Mouse (Mus musculus) right cerebral cortex, postnatal 25 days (tissue): ENCODE results near the gene Cgnl1.

Experiments used
- DNase-seq: peaks from one replicate; pipeline ENCODE4 v3.0.0; 2022

The Cgnl1 gene

GRCm38 (mm10) chr9:71770991-71771767 lies at the start of gene Cgnl1:
Gene Cgnl1 (minus strand): TSS chr9:71771602.
- DNase-seq, result peak; percentile 12

DNA sequence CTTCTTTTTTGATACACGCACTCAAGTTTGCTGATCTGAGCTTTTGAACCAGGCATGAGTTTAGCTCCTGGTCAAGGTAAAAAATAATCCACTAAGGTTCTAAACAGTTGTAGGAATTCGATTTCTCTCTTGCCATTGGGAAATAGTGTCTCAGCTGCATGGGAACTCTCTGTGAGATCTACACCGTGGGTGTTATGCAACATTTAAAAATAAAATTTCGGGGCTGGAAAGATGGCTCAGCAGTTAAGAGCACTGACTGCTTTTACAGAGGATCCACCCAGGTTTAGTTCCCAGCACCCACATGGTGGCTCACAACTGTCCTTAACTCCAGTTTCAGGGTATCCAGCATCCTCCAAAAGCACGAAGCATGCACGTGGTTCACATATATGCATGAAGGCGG lies 47.1 kb upstream of the Cgnl1 start:
- DNase-seq, result peak; percentile 14

DNA sequence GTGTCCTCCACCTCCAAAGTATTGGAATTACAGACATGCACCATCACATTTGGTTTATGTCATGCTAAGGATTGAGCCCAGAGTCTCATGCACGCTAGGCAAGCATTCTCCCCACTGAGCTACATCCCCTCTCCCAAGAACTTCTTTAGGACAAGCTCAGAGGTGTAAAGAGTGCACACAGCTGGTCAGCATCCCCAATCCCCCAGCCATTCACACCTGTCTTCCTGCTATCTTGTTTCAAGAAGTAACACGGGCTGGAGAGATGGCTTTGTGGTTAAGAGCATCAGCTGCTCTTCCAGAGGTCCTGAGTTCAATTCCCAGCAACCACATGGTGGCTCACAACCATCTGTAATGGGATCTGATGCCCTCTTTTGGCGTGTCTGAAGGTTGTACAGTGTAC lies 44.7 kb upstream of the Cgnl1 start:
- DNase-seq, result no peak

GRCm38 (mm10) chr9:71813565-71813964 lies 42.2 kb upstream of the Cgnl1 start:
- DNase-seq, result no peak

GRCm38 (mm10) chr9:71812914-71813313 lies 41.5 kb upstream of the Cgnl1 start:
- no peak for DNase-seq

- no peak for DNase-seq
Measured at GRCm38 (mm10) chr9:71812402-71812801, 41.0 kb upstream of the Cgnl1 start.

DNA sequence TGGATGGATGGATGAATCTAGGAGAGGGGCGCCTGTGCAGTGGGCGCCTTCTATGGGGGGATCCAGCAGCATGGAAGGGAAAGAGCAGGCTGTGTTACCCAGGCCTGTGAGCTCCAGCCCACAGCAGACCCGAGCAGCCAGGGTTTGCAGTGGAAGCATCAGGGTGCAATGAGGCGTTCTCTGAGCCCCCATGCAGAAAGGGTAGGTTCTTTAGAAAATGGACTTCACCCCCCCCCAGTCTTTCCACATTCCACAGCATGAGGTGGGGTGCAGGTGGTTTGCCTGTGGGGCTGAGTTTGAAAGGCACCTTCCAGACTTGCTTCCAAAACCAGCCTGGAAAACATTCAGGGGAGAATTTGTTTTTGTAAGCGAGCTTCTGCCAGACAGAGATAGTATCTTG lies 40.0 kb upstream of the Cgnl1 start:
- DNase-seq, result no peak

DNA sequence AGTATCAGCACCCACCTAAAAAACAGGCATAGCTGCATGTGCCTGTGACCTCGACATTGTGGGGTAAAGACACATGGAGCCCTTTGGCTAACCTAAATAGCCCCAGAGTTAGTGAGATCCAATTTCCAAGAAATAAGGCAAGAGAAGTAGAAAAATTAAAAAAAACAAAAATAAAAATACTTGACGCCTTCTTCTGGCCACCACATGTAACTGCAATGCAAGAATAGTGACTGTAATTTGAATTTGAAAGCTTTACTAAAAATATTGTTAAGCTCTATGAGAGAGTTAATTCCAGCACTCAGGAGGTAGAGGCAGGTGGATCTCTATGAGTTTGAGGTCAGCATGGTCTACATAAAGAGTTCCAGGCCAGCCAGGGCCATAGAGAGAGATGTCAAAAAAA lies 39.3 kb upstream of the Cgnl1 start:
- DNase-seq, result no peak

DNA sequence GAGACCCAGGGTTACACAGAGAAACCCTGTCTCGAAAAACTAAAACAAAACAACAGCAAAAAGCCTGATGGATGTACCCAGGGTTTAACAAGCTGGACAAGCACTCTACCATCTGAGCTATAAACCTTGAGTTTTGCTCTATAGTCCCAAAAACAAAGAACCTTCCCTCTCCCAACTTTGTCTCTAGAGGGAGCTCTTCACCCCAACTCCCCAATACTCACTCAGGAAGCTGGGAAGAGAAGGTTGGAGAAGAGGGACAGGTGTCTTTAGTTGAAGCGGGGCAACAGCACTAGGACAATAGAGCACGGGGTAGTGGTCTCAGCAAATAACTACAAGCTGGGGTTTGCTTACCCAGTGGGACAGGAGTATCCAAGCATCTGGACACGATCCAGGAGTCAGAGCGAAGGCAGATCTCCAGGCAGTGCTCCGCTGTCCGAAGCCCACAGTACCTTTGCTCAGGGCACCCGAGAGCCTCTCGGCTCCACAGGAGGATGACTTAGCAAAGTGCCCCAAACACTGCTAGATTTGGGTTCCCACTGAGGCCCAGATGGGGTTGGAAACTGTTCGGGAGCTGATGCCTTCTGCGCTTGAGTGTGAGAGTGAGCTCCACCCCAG lies 37.3 kb upstream of the Cgnl1 start:
- DNase-seq, result no peak

DNA sequence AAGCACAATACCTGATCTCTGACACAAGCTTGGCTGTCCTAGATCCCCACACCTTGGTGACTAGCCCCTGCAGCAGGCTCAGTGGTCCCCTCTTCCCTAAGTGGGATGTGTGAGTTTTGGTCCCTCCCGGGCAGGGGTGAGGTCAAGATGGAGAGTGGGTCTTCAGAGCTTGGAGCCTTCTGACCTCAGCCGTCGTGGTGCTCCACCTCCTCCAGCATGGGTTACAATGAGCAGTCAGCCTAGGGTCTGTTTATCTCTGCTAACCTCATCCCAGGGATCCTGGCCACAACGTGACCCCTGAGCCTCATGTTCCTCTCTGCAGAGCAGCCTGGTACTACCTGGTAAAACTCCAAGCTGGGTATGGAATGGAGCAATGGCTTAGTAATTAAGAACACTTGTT lies 36.4 kb upstream of the Cgnl1 start:
- no peak for DNase-seq

DNA sequence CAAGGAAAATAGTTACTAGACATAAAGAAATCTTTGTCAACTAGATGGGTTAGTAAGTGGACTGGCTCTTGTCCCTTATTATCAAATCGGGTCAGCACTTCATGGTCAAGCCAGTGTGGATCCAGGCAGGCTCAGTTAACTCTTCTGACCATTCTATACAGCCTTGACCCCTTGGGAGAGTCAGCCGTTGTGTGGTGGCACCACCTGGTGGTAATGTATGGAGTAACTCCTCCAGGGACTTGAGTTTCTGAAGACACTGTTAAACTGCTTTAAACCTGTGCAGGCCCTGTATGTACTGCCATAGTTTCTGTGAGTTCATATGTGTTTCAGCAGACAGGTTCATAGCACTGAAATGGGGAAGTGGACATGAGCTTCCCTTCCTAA lies 35.0 kb upstream of the Cgnl1 start:
- DNase-seq, result peak; percentile 65

- no peak for DNase-seq
Measured at GRCm38 (mm10) chr9:71805646-71806421, 34.4 kb upstream of the Cgnl1 start.

DNA sequence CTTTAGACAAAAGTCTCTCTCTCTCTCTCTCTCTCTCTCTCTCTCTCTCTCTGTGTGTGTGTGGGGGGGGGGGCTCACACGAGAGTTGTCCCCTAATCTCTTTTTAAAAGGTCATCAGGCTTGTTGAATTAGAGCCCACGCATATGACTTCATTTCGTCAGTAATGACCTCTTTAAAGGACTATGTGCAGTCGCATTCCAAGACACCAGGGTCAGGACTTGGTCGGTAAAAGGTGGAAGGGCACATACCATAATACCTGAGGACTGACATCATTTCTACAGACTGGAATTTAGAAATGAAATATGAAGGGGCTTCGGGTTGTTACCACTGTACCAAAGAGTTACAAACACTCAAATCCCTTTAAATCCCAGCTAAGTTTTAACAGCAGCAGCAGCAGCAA lies 32.7 kb upstream of the Cgnl1 start:
- no peak for DNase-seq

- DNase-seq, result no peak
Measured at GRCm38 (mm10) chr9:71803281-71803680, 31.9 kb upstream of the Cgnl1 start.

- no peak for DNase-seq
Measured at GRCm38 (mm10) chr9:71799598-71799997, 28.2 kb upstream of the Cgnl1 start.

GRCm38 (mm10) chr9:71798176-71798575 lies 26.8 kb upstream of the Cgnl1 start:
- DNase-seq, result no peak

GRCm38 (mm10) chr9:71777404-71777803 lies 6.0 kb upstream of the Cgnl1 start:
- no peak for DNase-seq

DNA sequence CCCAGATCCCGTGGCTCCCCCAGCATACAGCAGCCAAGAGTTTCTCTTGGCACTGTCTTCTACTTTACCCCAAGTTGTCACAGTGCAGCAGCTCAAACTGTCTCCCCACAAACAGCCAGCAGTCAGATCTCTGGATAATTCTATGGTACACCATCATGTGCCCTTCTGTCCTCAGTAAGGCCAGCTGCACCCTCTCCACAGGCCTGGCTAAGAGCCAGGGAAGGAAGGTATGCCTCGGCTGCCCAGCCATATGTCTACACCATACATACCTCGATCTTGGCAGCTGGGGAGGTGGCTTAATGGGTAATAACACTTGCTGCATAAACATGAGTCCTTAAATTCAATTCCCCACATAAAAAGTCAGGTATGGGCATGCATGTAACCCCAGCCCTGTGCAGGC lies 4.9 kb upstream of the Cgnl1 start:
- DNase-seq, result no peak

DNA sequence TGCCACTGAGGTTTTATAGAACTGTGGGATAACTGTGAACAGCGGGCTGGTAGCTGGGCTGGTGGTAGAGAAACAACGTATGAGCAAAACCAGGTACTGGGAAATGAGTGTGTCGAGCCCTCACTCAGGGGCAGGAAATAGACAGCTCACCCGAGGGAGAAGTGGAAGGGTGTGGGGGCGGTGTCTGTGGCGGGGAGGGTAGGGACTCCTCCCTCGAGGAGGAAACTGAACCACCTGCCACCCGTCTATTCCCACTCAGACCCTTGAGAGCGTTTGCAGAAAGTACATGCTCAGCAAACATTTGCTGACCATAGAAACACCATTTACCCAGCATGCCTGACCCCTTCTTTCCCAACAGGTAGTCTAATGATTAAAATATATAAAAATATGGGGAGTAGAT lies 2.2 kb upstream of the Cgnl1 start:
- no peak for DNase-seq

- DNase-seq, result no peak
Measured at GRCm38 (mm10) chr9:71772338-71772737, 936 bp upstream of the Cgnl1 start.

DNA sequence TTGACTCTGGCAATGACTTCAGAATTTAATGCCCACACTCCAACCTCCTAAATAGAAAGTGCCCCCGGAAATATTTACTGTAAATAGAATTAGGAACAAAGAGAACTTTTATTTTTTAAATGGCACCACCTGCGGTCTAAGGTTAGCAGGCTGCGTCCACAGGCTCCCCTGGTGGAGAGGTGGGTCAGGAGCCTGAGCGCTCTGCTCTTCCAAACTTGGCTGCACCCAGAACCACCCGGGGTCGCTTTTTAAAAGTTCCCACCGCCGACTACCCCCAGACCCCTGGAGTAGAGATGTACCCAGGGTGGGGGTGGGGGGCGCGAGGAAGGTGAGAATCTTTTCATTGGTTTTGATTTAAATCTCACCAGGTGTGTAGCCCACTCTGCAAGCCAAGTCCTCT lies 918 bp downstream of the Cgnl1 start:
- DNase-seq, result no peak

DNA sequence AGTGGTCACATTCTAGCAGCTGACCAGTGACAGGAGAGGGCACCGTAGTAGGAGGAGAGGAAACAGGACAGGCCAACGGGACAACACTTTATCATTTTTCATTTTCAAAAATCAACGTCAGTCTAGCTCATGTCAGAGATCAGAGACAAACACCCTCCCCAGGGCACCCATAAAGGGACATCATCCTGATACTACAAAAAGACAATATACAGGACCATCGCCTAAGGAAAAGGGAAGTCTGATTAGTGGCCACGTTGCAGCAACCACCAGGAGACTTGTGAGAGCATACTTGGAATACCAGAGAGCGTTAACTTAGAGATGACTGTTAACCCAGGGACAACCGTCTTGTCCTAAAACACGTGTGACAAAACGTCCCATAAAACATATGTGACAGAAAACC lies 1.7 kb downstream of the Cgnl1 start:
- DNase-seq, result no peak

GRCm38 (mm10) chr9:71768119-71768518 lies 3.3 kb downstream of the Cgnl1 start:
- no peak for DNase-seq

DNA sequence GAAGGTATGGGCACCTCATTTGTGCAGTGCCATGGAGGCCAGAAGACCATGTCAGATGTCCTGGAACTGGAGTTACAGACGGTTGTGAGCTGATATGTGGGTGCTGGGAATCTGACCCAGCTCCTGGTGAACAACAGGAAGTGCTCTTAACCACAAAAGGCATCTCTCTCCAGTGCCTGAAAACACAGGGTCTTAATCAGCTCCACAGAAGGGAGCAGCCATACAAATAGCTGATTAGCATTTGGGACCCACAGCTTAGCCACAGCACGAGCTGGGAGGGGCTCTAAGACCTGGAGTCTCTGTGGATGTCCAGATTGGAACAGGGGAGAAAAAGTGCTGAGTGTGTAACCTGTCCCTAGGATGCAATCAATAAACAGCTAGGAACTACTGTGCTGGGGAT lies 4.5 kb downstream of the Cgnl1 start:
- no peak for DNase-seq
